Mouse (Mus musculus): ENCODE measurements around the gene Slc37a1. TPM values are rescaled to one million over a fixed set of nuclear protein-coding genes. Genes with fewer than 3 reads are reported as not detected.
"Not testable (repeated sequence)": the region's sequence is repeated elsewhere in the genome, so short reads cannot be mapped to it uniquely, and the experiment has no call there.

The Slc37a1 gene
- polyA plus RNA-seq, 1 experiment: 59.7 TPM

DNA sequence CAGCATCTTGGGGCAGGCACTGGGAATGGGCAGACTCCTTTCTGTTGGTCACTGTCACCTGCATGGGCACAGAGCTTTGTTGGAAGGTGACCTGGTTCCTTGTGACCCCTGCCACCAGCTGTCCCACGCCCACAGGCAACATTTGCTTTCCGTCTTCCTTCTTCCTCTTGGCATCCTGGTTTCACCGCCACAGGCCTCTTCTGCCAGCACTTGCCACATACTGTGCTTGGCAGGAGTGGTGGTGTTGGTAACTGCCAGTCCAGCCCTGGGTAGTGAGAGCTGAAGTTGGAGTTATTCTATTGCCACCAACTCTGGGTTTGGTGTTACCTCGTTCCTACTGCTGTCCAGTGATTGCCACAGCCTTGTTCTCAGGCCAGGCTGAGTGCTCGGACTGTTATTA is 61.5 kb downstream of the Slc37a1 start:
- Histone ChIP-seq H3K4me3 (ENCODE audit: control insufficient read depth, insufficient read depth, low read length) (no peak overlapping the region), H3K4me1 (replicated peaks; ENCODE audit: control insufficient read depth, insufficient read depth, low read length) (no peaks in the 10 kb centered on the region), H3K36me3 (ENCODE audit: control insufficient read depth, insufficient read depth, low read length) (no peaks in the 10 kb centered on the region), H3K27me3 (ENCODE audit: control insufficient read depth, insufficient read depth, low read length) (no peaks in the 10 kb centered on the region), H3K27ac (ENCODE audit: control insufficient read depth, insufficient read depth, low read length) (no peak overlapping the region)
- WGBS: 93% methylated on average over 5 of the region's 5 CpGs
- no peak for TF ChIP-seq POLR2A (IDR thresholded peaks at IDR 0.05; ENCODE audit: control insufficient read depth, extremely low read depth, insufficient read depth, low read length, poor library complexity)
- no peak for DNase-seq

DNA sequence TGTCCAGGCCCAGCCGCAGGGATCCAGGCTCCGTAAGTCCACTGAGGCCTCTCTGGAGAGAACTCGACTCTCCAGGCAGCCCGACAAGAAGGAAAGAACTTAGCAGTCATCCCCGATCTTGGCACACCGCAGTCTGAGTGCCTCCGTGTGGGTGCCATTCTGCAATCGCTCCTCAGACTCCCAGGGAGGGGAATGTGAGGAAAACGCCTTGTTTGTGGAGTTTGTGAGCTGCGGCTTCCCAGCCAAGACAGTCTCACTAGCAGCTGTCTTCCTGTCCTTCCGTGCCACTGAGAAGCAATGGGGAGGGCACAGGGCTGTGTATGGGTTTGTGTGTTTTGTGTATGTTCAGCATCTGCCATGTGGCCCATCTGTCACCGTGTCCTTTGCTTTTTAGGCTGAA is 62.8 kb downstream of the Slc37a1 start:
- no peaks in the 10 kb centered on the region for H3K27me3 ChIP-seq (ENCODE audit: control insufficient read depth, insufficient read depth, low read length)
- no peak overlapping the region for H3K27ac ChIP-seq (ENCODE audit: control insufficient read depth, insufficient read depth, low read length)
- no peak for DNase-seq
- TF ChIP-seq POLR2A (IDR thresholded peaks at IDR 0.05; ENCODE audit: control insufficient read depth, extremely low read depth, insufficient read depth, low read length, poor library complexity) (no peak), CTCF (IDR thresholded peaks at IDR 0.05; ENCODE audit: borderline replicate concordance, control insufficient read depth, extremely low read depth, insufficient read depth, low read length, poor library complexity) (no peak)
- no peak overlapping the region for H3K4me3 ChIP-seq (ENCODE audit: control insufficient read depth, insufficient read depth, low read length)
- H3K36me3 ChIP-seq (ENCODE audit: control insufficient read depth, insufficient read depth, low read length): no peaks in the 10 kb centered on the region
- WGBS: 93% methylated on average over 12 of the region's 12 CpGs
- H3K4me1 ChIP-seq (replicated peaks; ENCODE audit: control insufficient read depth, insufficient read depth, low read length): no peaks in the 10 kb centered on the region

GRCm38 (mm10) chr17:31351984-31352383 is 65.4 kb downstream of the Slc37a1 start:
- Histone ChIP-seq H3K4me3 (ENCODE audit: control insufficient read depth, insufficient read depth, low read length) (no peak overlapping the region), H3K36me3 (ENCODE audit: control insufficient read depth, insufficient read depth, low read length) (no peaks in the 10 kb centered on the region), H3K4me1 (replicated peaks; ENCODE audit: control insufficient read depth, insufficient read depth, low read length) (no peaks in the 10 kb centered on the region), H3K27ac (ENCODE audit: control insufficient read depth, insufficient read depth, low read length) (no peak overlapping the region), H3K27me3 (ENCODE audit: control insufficient read depth, insufficient read depth, low read length) (no peaks in the 10 kb centered on the region)
- TF ChIP-seq CTCF (IDR thresholded peaks at IDR 0.05; ENCODE audit: borderline replicate concordance, control insufficient read depth, extremely low read depth, insufficient read depth, low read length, poor library complexity) (no peak), POLR2A (IDR thresholded peaks at IDR 0.05; ENCODE audit: control insufficient read depth, extremely low read depth, insufficient read depth, low read length, poor library complexity) (no peak)
- over 99% methylated on average over 8 of the region's 8 CpGs for WGBS
- DNase-seq: no peak

GRCm38 (mm10) chr17:31353255-31353654 is 66.7 kb downstream of the Slc37a1 start:
- WGBS: 92% methylated on average over 2 of the region's 2 CpGs
- no peak for TF ChIP-seq POLR2A (IDR thresholded peaks at IDR 0.05; ENCODE audit: control insufficient read depth, extremely low read depth, insufficient read depth, low read length, poor library complexity)
- no peak for TF ChIP-seq CTCF (IDR thresholded peaks at IDR 0.05; ENCODE audit: borderline replicate concordance, control insufficient read depth, extremely low read depth, insufficient read depth, low read length, poor library complexity)
- no peak for DNase-seq

DNA sequence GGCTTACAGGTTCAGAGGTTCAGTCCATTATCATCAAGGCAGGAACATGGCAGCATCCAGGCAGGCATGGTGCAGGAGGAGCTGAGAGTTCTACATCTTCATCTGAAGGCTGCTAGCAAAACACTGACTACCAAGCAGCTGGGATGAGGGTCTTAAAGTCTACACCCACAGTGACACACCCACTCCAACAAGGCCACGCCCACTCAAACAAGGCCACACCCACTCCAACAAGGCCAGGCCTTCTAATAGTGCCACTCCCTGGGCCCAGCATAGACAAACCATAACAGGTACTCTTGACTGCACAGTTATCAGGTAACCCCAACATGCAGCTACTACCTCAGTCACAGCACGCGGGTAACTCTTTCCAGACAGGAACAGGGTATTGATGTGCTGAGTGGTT is 68.1 kb downstream of the Slc37a1 start:
- not testable (repeated sequence) for H3K27ac ChIP-seq (ENCODE audit: control insufficient read depth, insufficient read depth, low read length); H3K4me3 ChIP-seq (ENCODE audit: control insufficient read depth, insufficient read depth, low read length); H3K36me3 ChIP-seq (ENCODE audit: control insufficient read depth, insufficient read depth, low read length); H3K4me1 ChIP-seq (replicated peaks; ENCODE audit: control insufficient read depth, insufficient read depth, low read length); H3K27me3 ChIP-seq (ENCODE audit: control insufficient read depth, insufficient read depth, low read length); DNase-seq
- WGBS: 80% methylated on average over 3 of the region's 3 CpGs

More at GRCm38 (mm10) chr17:31353255-31353654, 66.7 kb downstream of the Slc37a1 start:
- no peaks in the 10 kb centered on the region for H3K36me3 ChIP-seq (ENCODE audit: control insufficient read depth, insufficient read depth, low read length)
- no peaks in the 10 kb centered on the region for H3K4me1 ChIP-seq (replicated peaks; ENCODE audit: control insufficient read depth, insufficient read depth, low read length)
- H3K27me3 ChIP-seq (ENCODE audit: control insufficient read depth, insufficient read depth, low read length): no peaks in the 10 kb centered on the region
- no peak overlapping the region for H3K4me3 ChIP-seq (ENCODE audit: control insufficient read depth, insufficient read depth, low read length)
- no peak overlapping the region for H3K27ac ChIP-seq (ENCODE audit: control insufficient read depth, insufficient read depth, low read length)

DNA sequence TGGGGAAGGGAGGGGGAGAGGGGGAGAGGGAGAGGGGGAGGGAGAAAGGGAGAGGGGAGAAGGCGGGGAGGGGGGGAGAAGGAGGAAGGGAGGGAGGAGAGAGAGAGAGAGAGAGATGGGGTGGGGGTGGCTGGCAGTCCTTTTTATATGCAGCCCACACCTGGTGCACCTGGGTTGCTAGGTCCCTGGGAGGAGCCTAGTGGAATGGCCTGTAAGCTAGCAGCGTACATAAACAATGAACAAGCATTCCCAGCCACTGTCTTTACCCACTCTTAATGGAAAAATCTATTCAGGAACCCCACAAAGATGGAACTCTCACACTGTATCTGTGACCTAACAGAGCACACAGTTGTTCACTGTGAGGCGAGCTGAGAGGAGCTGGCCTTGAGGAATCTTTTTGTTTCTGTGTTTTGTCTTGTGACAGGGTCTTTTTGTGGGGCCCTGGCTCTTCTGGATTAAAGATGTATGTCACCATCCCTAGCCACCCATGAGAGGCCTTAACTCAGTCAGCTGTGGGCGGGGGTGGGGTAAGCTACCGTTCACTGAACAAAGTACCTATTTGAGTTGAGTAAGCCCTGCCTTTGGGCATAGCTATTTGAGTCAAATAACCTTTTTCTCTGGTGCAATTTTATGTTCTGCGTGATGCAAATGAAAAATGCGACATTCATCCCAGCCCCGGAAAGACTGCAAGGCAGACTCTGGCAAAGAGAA is 69.4 kb downstream of the Slc37a1 start:
- no peaks in the 10 kb centered on the region for H3K27me3 ChIP-seq (ENCODE audit: control insufficient read depth, insufficient read depth, low read length)
- H3K4me3 ChIP-seq (ENCODE audit: control insufficient read depth, insufficient read depth, low read length): no peak overlapping the region
- no peak for DNase-seq
- H3K27ac ChIP-seq (ENCODE audit: control insufficient read depth, insufficient read depth, low read length): no peak overlapping the region
- H3K36me3 ChIP-seq (ENCODE audit: control insufficient read depth, insufficient read depth, low read length): no peaks in the 10 kb centered on the region
- H3K4me1 ChIP-seq (replicated peaks; ENCODE audit: control insufficient read depth, insufficient read depth, low read length): no peaks in the 10 kb centered on the region
- TF ChIP-seq CTCF (IDR thresholded peaks at IDR 0.05; ENCODE audit: borderline replicate concordance, control insufficient read depth, extremely low read depth, insufficient read depth, low read length, poor library complexity) (no peak), POLR2A (IDR thresholded peaks at IDR 0.05; ENCODE audit: control insufficient read depth, extremely low read depth, insufficient read depth, low read length, poor library complexity) (no peak)
- 72% methylated on average over 8 of the region's 8 CpGs for WGBS

- DNase-seq: no peak
- no peak overlapping the region for H3K4me3 ChIP-seq (ENCODE audit: control insufficient read depth, insufficient read depth, low read length)
- no peaks in the 10 kb centered on the region for H3K36me3 ChIP-seq (ENCODE audit: control insufficient read depth, insufficient read depth, low read length)
- H3K4me1 ChIP-seq (replicated peaks; ENCODE audit: control insufficient read depth, insufficient read depth, low read length): peaks cover 6% of the 10 kb centered on the region
- no peak overlapping the region for H3K27ac ChIP-seq (ENCODE audit: control insufficient read depth, insufficient read depth, low read length)
- 96% methylated on average over 13 of the region's 13 CpGs for WGBS
- H3K27me3 ChIP-seq (ENCODE audit: control insufficient read depth, insufficient read depth, low read length): no peaks in the 10 kb centered on the region
- TF ChIP-seq POLR2A (IDR thresholded peaks at IDR 0.05; ENCODE audit: control insufficient read depth, extremely low read depth, insufficient read depth, low read length, poor library complexity) (no peak), CTCF (IDR thresholded peaks at IDR 0.05; ENCODE audit: borderline replicate concordance, control insufficient read depth, extremely low read depth, insufficient read depth, low read length, poor library complexity) (no peak)
Observed at GRCm38 (mm10) chr17:31360582-31360981, 74.0 kb downstream of the Slc37a1 start.

Measured in thymus, adult 2 months (tissue).